Mouse (Mus musculus) embryo, embryonic 11 days (tissue): ENCODE data around the gene Kdm2b.
"Not testable (repeated sequence)": the region's sequence is repeated elsewhere in the genome, so short reads cannot be mapped to it uniquely, and the experiment has no call there.

Experiments
- DNase-seq: peaks from one replicate; pipeline ENCODE4 v3.0.0-alpha.2; 2015

The Kdm2b gene

GRCm38 (mm10) chr5:123009873-123010272 is 20.2 kb upstream of the Kdm2b start:
- DNase-seq, result no peak

- DNase-seq, result no peak
Observed at GRCm38 (mm10) chr5:123008877-123009493, 19.4 kb upstream of the Kdm2b start.

- DNase-seq, result no peak
Observed at GRCm38 (mm10) chr5:123005716-123006592, 16.3 kb upstream of the Kdm2b start.

GRCm38 (mm10) chr5:123000901-123001300 is 11.3 kb upstream of the Kdm2b start:
- no peak for DNase-seq

GRCm38 (mm10) chr5:122997205-122998204 is 7.9 kb upstream of the Kdm2b start:
- no peak for DNase-seq

- peak; percentile 60 for DNase-seq
Observed at GRCm38 (mm10) chr5:122994910-122995309, 5.3 kb upstream of the Kdm2b start.

GRCm38 (mm10) chr5:122994303-122994846 is 4.8 kb upstream of the Kdm2b start:
- peak; percentile 95 for DNase-seq

- no peak for DNase-seq
Observed at GRCm38 (mm10) chr5:122993811-122994210, 4.2 kb upstream of the Kdm2b start.

- peak; percentile 46 for DNase-seq
Observed at GRCm38 (mm10) chr5:122991350-122992004, 1.9 kb upstream of the Kdm2b start.

- peak; percentile 31 for DNase-seq
Observed at GRCm38 (mm10) chr5:122990411-122991160, 963 bp upstream of the Kdm2b start.

- peak; percentile 88 for DNase-seq
Observed at GRCm38 (mm10) chr5:122989001-122989525, 560 bp downstream of the Kdm2b start.

- peak; percentile 80 for DNase-seq
Observed at GRCm38 (mm10) chr5:122988021-122988751, 1.4 kb downstream of the Kdm2b start.

GRCm38 (mm10) chr5:122987211-122988020 is 2.2 kb downstream of the Kdm2b start:
- peak; percentile 68 for DNase-seq

- peak; percentile 46 for DNase-seq
Observed at GRCm38 (mm10) chr5:122986091-122986493, 3.5 kb downstream of the Kdm2b start.

GRCm38 (mm10) chr5:122985276-122985675 is 4.3 kb downstream of the Kdm2b start:
- no peak for DNase-seq

GRCm38 (mm10) chr5:122984483-122984882 is 5.1 kb downstream of the Kdm2b start:
- DNase-seq, result no peak

GRCm38 (mm10) chr5:122978970-122979369 is 10.7 kb downstream of the Kdm2b start:
- no peak for DNase-seq

GRCm38 (mm10) chr5:122974701-122975100 is 14.9 kb downstream of the Kdm2b start:
- not testable (repeated sequence) for DNase-seq

GRCm38 (mm10) chr5:122972116-122972515 is 17.5 kb downstream of the Kdm2b start:
- DNase-seq, result no peak
